Mouse (Mus musculus): Measurements from ENCODE around the gene Hip1. TPM values are rescaled to one million over a fixed set of nuclear protein-coding genes. Genes with fewer than 3 reads are reported as not detected.
A peak's percentile ranks its signal among the peaks of the same experiment; 100 is the strongest.

Gene Hip1
- polyA plus RNA-seq, 1 experiment = 0.51 TPM

GRCm38 (mm10) chr5:135537326-135537725, 7.6 kb downstream of the Hip1 start:
- Histone ChIP-seq H3K27me3 (replicated peaks) (no peaks in the 10 kb centered on the region), H3K4me3 (replicated peaks) (peak overlapping the region; percentile 88), H3K4me1 (peaks cover 52% of the 10 kb centered on the region), H3K9me3 (no peaks in the 10 kb centered on the region), H3K36me3 (replicated peaks; ENCODE audit: low read length) (no peaks in the 10 kb centered on the region)
- no peak for TF ChIP-seq FLI1 (IDR thresholded peaks at IDR 0.05; ENCODE audit: low read length)

DNA sequence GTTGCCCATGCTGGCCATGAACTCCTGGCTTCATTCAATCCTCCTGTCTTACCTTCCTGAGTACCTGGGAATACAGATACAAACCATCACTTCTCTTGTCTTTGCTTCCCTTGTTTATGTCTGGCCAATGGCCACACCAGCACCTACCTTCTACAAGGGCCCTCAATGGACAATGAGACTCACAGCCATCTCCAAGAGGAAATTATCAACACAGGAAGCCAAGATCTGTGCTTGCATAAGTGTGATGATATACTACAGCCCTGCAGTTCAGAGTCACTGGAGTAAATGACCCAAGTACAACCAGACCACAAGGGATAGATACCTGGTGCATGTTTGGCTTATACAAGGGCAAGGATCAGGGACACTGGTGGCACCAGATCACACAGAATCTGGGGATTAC, 9.1 kb downstream of the Hip1 start:
- peaks cover 46% of the 10 kb centered on the region for H3K4me1 ChIP-seq
- TF ChIP-seq GATA1 (IDR thresholded peaks at IDR 0.05; ENCODE audit: borderline replicate concordance, low read length) = no peak
- no peak for TF ChIP-seq FLI1 (IDR thresholded peaks at IDR 0.05; ENCODE audit: low read length)
- H3K27me3 ChIP-seq (replicated peaks) = no peaks in the 10 kb centered on the region
- no peaks in the 10 kb centered on the region for H3K9me3 ChIP-seq
- H3K36me3 ChIP-seq (replicated peaks; ENCODE audit: low read length) = no peaks in the 10 kb centered on the region
- H3K4me3 ChIP-seq (replicated peaks) = no peak overlapping the region

DNA sequence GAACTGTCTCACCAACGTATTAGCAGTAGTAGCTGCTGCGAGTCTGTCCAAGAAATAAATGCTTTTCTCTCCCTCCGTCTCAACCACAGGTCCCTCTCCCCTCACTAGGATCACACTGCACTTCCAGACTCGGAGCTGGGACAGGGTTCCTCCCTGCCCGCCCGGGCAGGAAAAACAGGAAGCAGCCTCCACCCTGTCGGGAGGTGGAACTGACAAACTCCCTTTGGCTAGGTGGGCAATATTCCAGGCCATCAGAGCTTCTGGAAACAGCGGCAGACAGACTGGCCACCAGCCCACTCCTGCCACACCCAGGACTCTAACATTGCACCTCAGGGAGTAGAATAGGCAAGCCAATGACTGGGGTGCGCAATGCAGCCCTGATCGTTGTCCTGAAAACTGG, 11.5 kb downstream of the Hip1 start:
- TF ChIP-seq GATA1 (IDR thresholded peaks at IDR 0.05; ENCODE audit: borderline replicate concordance, low read length) (no peak), FLI1 (IDR thresholded peaks at IDR 0.05; ENCODE audit: low read length) (no peak)
- Histone ChIP-seq H3K4me1 (peaks cover 38% of the 10 kb centered on the region), H3K27me3 (replicated peaks) (no peaks in the 10 kb centered on the region), H3K36me3 (replicated peaks; ENCODE audit: low read length) (no peaks in the 10 kb centered on the region), H3K9me3 (no peaks in the 10 kb centered on the region), H3K4me3 (replicated peaks) (no peak overlapping the region)

DNA sequence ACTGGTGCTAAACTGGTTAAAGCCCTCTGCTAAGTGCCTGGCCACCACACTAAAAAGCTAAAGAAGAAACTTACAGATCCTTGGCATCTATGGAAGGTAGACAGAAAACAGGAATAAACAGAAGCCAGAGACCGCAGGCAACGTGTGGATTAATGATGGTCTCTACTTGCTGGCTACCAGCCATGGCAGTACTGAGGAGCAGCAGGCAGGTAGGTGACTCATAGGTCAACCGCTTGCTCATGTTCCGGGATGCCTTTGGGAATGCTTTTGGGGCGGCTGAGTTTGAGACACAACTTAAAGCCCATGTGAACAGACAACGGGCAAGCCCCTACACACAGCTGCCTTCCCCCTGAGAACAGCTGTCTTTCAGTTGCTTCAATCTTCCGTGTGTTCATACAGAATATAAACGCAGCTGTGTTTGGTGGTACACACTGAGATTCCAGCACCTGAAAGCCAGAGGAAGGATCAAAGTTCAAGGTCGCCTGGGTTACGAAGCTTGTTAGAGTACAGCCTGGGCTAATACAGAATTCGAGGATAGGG, 13.5 kb downstream of the Hip1 start:
- H3K36me3 ChIP-seq (replicated peaks; ENCODE audit: low read length) = no peaks in the 10 kb centered on the region

DNA sequence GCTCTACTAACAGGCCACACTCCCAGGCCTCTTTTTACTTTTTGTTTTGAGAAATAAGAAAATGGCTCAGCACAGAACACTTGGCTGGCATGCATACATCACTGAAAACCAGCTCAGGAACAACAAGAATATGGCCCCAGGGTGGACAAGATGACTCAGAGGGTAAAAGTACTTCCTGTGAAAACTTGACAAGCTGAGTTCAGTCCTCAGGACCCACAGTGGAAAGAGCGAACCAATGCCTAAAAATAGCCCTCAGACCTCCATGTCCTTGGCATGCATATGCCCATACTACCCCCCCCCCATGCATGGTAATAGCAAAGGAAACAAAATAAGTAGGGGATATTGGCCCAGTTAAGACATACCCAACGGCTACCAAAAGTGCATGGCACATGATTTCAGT, 15.0 kb downstream of the Hip1 start:
- H3K9me3 ChIP-seq = no peaks in the 10 kb centered on the region
- peaks cover 35% of the 10 kb centered on the region for H3K4me1 ChIP-seq
- no peaks in the 10 kb centered on the region for H3K27me3 ChIP-seq (replicated peaks)
- TF ChIP-seq FLI1 (IDR thresholded peaks at IDR 0.05; ENCODE audit: low read length) (no peak), GATA1 (IDR thresholded peaks at IDR 0.05; ENCODE audit: borderline replicate concordance, low read length) (no peak)
- H3K4me3 ChIP-seq (replicated peaks) = no peak overlapping the region
- H3K36me3 ChIP-seq (replicated peaks; ENCODE audit: low read length) = no peaks in the 10 kb centered on the region

More for the DNA sequence above, 13.5 kb downstream of the Hip1 start:
- H3K4me1 ChIP-seq = peaks cover 28% of the 10 kb centered on the region
- H3K9me3 ChIP-seq = no peaks in the 10 kb centered on the region
- H3K4me3 ChIP-seq (replicated peaks) = no peak overlapping the region
- no peaks in the 10 kb centered on the region for H3K27me3 ChIP-seq (replicated peaks)
- TF ChIP-seq GATA1 (IDR thresholded peaks at IDR 0.05; ENCODE audit: borderline replicate concordance, low read length) = no peak
- no peak for TF ChIP-seq FLI1 (IDR thresholded peaks at IDR 0.05; ENCODE audit: low read length)

GRCm38 (mm10) chr5:135529310-135529709, 15.6 kb downstream of the Hip1 start:
- Histone ChIP-seq H3K36me3 (replicated peaks; ENCODE audit: low read length) (no peaks in the 10 kb centered on the region), H3K27me3 (replicated peaks) (no peaks in the 10 kb centered on the region), H3K4me3 (replicated peaks) (no peak overlapping the region), H3K4me1 (peaks cover 42% of the 10 kb centered on the region), H3K9me3 (no peaks in the 10 kb centered on the region)
- TF ChIP-seq GATA1 (IDR thresholded peaks at IDR 0.05; ENCODE audit: borderline replicate concordance, low read length) = no peak
- TF ChIP-seq FLI1 (IDR thresholded peaks at IDR 0.05; ENCODE audit: low read length) = no peak

DNA sequence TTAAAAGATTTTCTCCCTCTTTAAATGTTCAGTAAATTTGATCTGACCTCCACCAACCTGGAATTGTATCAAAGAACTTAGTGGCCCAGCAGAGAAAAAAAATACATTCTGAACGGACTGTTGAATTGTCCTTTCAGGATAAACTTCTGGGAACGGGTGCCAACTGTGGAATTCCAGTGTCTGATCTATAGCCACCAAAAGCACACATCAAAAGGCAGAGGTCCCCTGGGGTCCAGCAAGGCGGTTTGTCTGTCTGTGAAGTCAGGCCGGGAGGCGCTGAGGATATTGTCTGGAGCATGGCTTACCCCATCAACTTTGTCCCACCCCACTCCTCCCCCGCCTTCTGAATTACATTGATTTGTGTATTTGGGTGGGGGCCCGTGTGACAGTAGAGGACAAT, 16.9 kb downstream of the Hip1 start:
- H3K4me1 ChIP-seq = peaks cover 49% of the 10 kb centered on the region
- peaks cover 8% of the 10 kb centered on the region for H3K9me3 ChIP-seq
- H3K4me3 ChIP-seq (replicated peaks) = no peak overlapping the region
- H3K27me3 ChIP-seq (replicated peaks) = no peaks in the 10 kb centered on the region
- peaks cover 5% of the 10 kb centered on the region for H3K36me3 ChIP-seq (replicated peaks; ENCODE audit: low read length)
- TF ChIP-seq GATA1 (IDR thresholded peaks at IDR 0.05; ENCODE audit: borderline replicate concordance, low read length) (no peak), FLI1 (IDR thresholded peaks at IDR 0.05; ENCODE audit: low read length) (no peak)

DNA sequence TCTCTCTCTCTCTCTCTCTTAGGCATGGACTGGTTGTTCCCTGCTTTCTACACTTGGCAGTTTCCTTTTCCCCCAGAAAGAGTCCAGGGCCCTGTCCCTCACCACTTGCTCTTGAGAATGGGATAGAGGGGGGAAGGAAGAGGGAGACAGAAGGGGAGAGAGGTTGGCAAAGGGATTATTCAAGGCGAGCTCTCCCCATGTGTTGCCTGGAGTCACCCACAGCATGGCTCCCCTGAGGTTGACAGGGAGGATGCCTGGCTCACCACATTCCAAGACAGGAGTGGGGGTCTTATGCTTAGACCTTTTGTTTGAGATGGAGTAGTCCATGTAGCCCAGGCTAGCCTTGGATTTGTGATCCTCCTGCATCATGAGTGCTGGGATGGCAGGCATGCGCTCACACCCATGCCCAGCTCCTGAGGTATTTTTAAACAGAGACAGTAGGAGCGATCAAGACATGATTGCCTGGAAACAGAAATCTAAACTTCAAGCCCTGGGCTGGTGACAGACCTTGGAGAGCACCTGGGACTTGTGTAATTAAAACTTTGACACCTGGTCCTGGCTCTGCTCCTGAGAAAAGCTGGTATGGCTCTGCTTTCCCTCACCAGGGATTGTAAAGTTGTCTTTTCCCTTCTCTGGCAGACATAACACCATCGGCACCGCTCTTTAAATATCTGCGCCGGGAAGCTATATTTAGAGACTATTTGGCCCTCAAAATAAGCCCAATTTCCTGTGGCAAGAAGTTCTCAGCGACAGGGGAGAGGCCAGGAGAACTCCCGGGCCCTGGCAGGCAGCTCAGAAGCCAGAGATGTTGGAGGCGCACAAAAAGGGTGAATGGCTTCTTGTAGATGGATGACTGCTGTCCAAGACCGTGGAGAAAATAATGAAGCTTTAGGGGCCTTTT, 20.0 kb downstream of the Hip1 start:
- Histone ChIP-seq H3K4me3 (replicated peaks) (peak overlapping the region; percentile 71), H3K4me1 (peaks cover 55% of the 10 kb centered on the region), H3K9me3 (peaks cover 8% of the 10 kb centered on the region), H3K27me3 (replicated peaks) (no peaks in the 10 kb centered on the region), H3K36me3 (replicated peaks; ENCODE audit: low read length) (peaks cover 5% of the 10 kb centered on the region)
- TF ChIP-seq GATA1 (IDR thresholded peaks at IDR 0.05; ENCODE audit: borderline replicate concordance, low read length) (no peak), FLI1 (IDR thresholded peaks at IDR 0.05; ENCODE audit: low read length) (no peak)

DNA sequence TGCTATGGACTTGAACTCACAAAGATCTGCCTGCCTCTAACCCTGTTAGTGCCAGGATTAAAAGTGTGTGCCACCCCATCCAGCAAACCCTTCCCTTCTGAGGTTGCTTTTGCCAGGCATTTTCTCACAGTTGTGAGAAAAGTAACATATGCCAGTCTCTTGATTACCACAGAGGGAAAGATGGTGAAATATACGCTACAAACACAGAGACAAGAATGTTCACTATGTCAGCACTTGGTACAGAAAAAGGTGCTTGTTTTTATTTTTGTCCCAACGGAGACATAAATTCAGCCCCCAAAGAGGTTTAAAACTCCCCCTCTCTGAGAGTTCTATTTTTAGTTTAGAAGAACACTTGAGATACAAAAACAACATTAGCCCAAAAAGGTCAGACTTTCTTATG, 20.8 kb downstream of the Hip1 start:
- no peak for TF ChIP-seq FLI1 (IDR thresholded peaks at IDR 0.05; ENCODE audit: low read length)
- no peak for TF ChIP-seq GATA1 (IDR thresholded peaks at IDR 0.05; ENCODE audit: borderline replicate concordance, low read length)
- Histone ChIP-seq H3K36me3 (replicated peaks; ENCODE audit: low read length) (peaks cover 5% of the 10 kb centered on the region), H3K27me3 (replicated peaks) (no peaks in the 10 kb centered on the region), H3K4me3 (replicated peaks) (no peak overlapping the region), H3K9me3 (peaks cover 8% of the 10 kb centered on the region), H3K4me1 (peaks cover 52% of the 10 kb centered on the region)

DNA sequence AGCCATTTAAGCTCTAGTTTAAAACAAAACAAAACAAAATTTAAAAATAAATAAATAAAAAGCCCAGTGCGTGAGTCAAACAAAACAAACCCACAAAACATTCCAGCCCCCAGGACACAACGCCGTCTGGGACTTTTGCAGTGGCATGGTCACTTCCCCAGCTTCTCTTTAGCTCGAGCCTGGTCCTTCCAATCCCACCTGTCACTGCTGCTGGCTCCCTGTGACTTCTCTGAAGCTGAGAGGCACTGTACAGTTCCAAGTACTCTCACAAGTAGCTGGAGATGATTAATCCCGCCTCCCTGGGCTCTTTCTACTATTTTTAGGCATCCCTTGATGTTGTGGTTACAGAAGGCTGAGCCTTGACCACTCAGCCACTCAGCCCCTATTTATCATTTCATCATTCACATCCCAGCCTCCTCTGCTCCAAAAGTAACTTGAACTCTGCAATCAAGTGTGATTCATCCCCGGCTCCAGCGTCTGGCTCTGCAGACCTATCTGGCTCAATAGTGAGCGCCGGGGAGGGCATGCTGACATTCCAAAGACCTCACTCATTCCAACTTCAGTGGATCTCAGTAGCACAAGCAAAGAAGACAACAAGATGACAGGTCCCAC, 22.7 kb downstream of the Hip1 start:
- peaks cover 48% of the 10 kb centered on the region for H3K4me1 ChIP-seq
- H3K4me3 ChIP-seq (replicated peaks) = no peak overlapping the region
- H3K36me3 ChIP-seq (replicated peaks; ENCODE audit: low read length) = peaks cover 5% of the 10 kb centered on the region
- no peaks in the 10 kb centered on the region for H3K27me3 ChIP-seq (replicated peaks)
- peaks cover 11% of the 10 kb centered on the region for H3K9me3 ChIP-seq
- TF ChIP-seq GATA1 (IDR thresholded peaks at IDR 0.05; ENCODE audit: borderline replicate concordance, low read length) (no peak), FLI1 (IDR thresholded peaks at IDR 0.05; ENCODE audit: low read length) (no peak)
